Mouse (Mus musculus) neural tube, embryonic 13.5 days (tissue): Measurements from ENCODE around the gene Nek8. TPM values are rescaled to one million over a fixed set of nuclear protein-coding genes. Genes with fewer than 3 reads are reported as not detected.
A peak's percentile ranks its signal among the peaks of the same experiment; 100 is the strongest.

Source experiments
- ATAC-seq: fragments of 200-750 bp; cut with Nextera tagmentation; 2 replicates; pipeline ENCODE4 v1.8.0; 2017; ENCODE audit warnings: low read depth, mild to moderate bottlenecking, moderate TSS enrichment, moderate library complexity
- H3K27ac ChIP-seq: fragments of 300-500 bp; sonication (generic); replicated peaks from 2 replicates; pipeline ENCODE4 v1.5.1; 2015; ENCODE audit warnings: moderate library complexity, mild to moderate bottlenecking, inconsistent platforms
- H3K27me3 ChIP-seq: fragments of 300-500 bp; sonication (generic); 2 replicates; pipeline ENCODE4 v1.6.1; 2015; ENCODE audit warnings: mild to moderate bottlenecking, inconsistent platforms
- H3K36me3 ChIP-seq: fragments of 300-500 bp; sonication (generic); 2 replicates; pipeline ENCODE4 v1.6.1; 2015; ENCODE audit warnings: mild to moderate bottlenecking, inconsistent platforms
- H3K4me1 ChIP-seq: fragments of 300-500 bp; sonication (generic); replicated peaks from 2 replicates; pipeline ENCODE4 v1.6.1; 2015; ENCODE audit warnings: inconsistent platforms
- H3K4me2 ChIP-seq: fragments of 300-500 bp; sonication (generic); 2 replicates; pipeline ENCODE4 v1.6.1; 2015; ENCODE audit warnings: inconsistent platforms, mild to moderate bottlenecking, moderate library complexity
- H3K4me3 ChIP-seq: fragments of 300-500 bp; sonication (generic); 2 replicates; pipeline ENCODE4 v1.5.1; 2015; ENCODE audit warnings: mild to moderate bottlenecking, inconsistent platforms
- H3K9ac ChIP-seq: fragments of 300-500 bp; sonication (generic); 2 replicates; pipeline ENCODE4 v1.6.1; 2015; ENCODE audit warnings: moderate library complexity, mild to moderate bottlenecking, inconsistent platforms
- H3K9me3 ChIP-seq: fragments of 300-500 bp; sonication (generic); 2 replicates; pipeline ENCODE4 v1.6.1; 2016; ENCODE audit warnings: inconsistent platforms
- WGBS: fragments of 180-500 bp; shearing (Covaris S2); methylation state at CpG from one replicate; pipeline ENCODE4 v1.1.7; 2015; 5-methylcytosine and 5-hydroxymethylcytosine counted together
- polyA plus RNA-seq: library from polyadenylated mRNA; unstranded; fragments of >200 nt; fragmentation: Nextera tagmentation; extraction: Ambion mirVana; gene quantifications from 2 replicates; pipeline ENCODE4 v1.2.1, GENCODE M21; 2015

The Nek8 gene
- 8.2 and 8.3 TPM in 2 replicates for polyA plus RNA-seq

DNA sequence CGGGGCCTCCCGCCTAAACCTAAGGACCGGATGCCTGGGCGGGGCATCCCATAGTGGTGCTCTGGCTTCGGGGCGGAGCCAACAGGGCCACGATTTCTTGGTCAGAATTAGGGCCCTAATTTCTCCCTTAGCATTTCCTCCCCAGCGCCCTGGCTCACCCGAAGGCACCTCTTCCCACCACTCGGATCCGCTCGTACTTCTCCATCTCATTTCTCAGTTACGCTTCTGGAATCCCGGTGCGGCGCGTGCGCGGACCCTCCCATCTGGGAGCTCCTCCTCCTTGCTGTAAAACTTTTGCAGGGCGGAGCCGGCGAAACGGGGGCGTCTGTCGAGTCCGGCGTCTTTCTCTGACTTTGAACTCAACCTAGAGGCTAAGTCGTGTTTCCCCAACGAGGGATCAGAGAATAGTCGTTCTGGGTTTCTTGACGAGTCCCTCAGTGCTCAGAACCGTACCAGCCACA, at the start of gene Nek8, which contains the start of gene Tlcd1:
Gene Nek8 (minus strand): TSS at position 274 of the 461 bp plus-strand sequence.
Gene Tlcd1 (plus strand): TSS at position 310 of the 461 bp plus-strand sequence.
- peak within 1 kb of the TSS; percentile 78 for H3K4me2 ChIP-seq
- H3K4me3 ChIP-seq: peak within 1 kb of the TSS; percentile 52
- H3K27ac ChIP-seq: peak within 1 kb of the TSS; percentile 87
- WGBS: under 1% methylated on average over 32 of the region's 32 CpGs
- H3K9me3 ChIP-seq: no peaks in the 10 kb centered on the region
- peaks cover 22% of the 10 kb centered on the region for H3K36me3 ChIP-seq
- no peaks in the 10 kb centered on the region for H3K27me3 ChIP-seq
- H3K9ac ChIP-seq: peak within 1 kb of the TSS; percentile 79
- peaks cover 52% of the 10 kb centered on the region for H3K4me1 ChIP-seq
- peak; percentile 37 for ATAC-seq

DNA sequence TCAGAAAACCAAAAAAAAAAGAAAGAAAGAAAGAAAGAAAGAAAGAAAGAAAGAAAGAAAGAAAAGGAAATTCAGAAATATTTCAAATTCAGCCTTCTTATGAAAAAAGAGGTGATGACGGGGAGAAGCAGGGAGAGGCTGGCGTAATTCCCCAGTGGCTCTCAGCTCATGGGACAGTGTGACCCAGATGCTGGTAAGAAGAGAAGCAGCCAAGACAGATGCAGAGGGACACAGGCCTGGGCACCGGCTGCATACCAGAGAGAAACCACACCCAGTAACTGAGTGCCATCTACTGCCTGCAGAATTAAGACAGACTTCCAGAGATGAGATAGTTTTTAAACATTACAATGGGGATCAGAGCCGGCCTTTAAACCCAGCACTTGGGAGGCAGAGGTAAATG, 47.1 kb upstream of the Nek8 start:
- peaks cover 98% of the 10 kb centered on the region for H3K36me3 ChIP-seq
- 90% methylated on average over 4 of the region's 4 CpGs for WGBS
- no peaks in the 10 kb centered on the region for H3K27me3 ChIP-seq
- no peak for ATAC-seq
- no peak overlapping the region for H3K4me2 ChIP-seq
- no peaks in the 10 kb centered on the region for H3K4me1 ChIP-seq
- H3K9ac ChIP-seq: no peak overlapping the region
- H3K4me3 ChIP-seq: no peak overlapping the region
- H3K27ac ChIP-seq: no peak overlapping the region
- no peaks in the 10 kb centered on the region for H3K9me3 ChIP-seq

DNA sequence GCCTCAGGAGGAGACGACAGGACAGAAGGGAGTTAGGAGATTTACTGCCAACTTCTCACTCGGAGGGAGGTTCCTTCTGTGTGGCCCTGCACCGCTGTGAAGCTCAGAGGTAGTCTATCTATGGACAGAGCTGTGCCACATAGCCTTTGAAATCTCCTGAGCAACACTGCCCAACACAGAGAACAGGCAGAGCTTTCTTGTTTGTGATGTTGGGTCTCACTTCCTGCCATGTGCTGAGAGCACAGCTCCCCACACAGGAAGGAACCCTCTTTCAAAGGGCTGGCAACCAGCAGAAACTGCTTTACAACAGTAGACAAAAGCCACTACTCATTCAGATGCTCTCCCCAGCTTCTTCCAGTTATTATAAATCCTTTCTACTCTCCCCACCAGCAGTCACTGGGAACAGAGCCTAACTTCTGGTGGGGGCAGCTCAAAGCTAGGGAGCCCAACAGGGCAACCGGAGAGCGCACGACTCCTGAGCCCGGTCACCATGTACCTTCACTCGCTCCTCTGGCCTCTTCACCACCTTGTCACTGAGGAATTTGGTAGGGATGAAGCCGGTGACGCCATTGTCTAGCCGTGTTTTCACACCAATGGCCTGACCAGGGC, 39.3 kb upstream of the Nek8 start:
- no peak overlapping the region for H3K4me2 ChIP-seq
- peaks cover 97% of the 10 kb centered on the region for H3K36me3 ChIP-seq
- H3K27ac ChIP-seq: peak overlapping the region; percentile 62
- H3K4me3 ChIP-seq: no peak overlapping the region
- no peaks in the 10 kb centered on the region for H3K27me3 ChIP-seq
- H3K9ac ChIP-seq: no peak overlapping the region
- no peaks in the 10 kb centered on the region for H3K9me3 ChIP-seq
- WGBS: 71% methylated on average over 11 of the region's 11 CpGs
- ATAC-seq: peak; percentile 72
- no peaks in the 10 kb centered on the region for H3K4me1 ChIP-seq

DNA sequence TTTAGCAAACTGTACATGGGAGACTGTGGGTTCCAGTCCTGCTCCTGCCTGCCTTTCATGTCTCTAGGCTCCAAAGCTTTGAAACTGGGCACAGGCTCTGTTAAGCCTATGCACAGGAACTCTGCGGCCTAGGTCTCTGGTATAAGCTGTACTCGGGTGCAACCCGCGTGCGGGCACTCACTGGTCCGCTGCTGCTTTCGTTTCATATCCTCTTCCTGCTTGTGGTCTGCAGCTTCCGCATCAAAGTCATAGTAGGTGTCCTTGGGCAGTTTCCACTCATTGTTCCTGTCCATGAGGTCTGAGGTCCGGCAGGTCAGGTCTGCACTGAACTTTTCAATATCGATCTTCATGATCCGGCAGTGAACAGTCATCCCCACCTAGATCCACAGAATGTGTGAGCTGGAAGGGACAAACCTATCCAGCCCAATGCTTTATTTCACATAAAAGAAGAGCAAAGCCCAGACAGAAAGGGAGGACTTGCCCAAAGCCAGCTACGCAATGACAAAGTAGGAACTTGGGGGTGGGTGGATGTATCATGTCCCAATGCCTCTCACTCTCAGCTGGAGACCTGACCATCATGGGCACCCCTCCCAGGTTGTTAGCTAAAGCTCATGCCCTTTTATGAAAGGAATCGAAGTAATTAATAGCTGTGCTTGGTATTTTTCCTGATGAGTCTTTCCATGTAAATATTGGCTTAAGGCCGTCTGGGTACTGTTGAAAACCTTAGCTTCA, 36.8 kb upstream of the Nek8 start:
- Histone ChIP-seq H3K4me1 (no peaks in the 10 kb centered on the region), H3K9ac (no peak overlapping the region), H3K36me3 (peaks cover 98% of the 10 kb centered on the region), H3K4me2 (no peak overlapping the region), H3K27me3 (no peaks in the 10 kb centered on the region), H3K4me3 (no peak overlapping the region), H3K27ac (no peak overlapping the region), H3K9me3 (no peaks in the 10 kb centered on the region)
- 95% methylated on average over 14 of the region's 14 CpGs for WGBS
- ATAC-seq: no peak

DNA sequence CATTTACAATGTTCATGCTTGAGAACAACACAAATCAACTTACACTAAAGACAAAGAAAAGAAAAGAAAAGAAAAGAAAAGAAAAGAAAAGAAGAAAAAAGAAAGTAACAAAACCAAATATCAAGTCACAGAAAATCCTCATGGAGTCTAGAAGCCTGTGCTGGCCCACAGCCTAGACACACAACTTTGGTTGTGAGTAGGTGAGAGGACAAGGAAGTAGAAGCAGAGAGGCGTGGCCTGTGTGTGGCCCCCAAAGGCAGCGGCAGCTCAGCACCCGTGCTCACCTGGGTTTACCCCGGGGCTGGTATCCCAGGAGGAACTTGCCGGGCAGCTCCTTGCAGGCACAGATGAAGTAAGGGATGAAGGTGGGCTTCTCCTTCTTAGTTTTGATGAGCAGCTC, 35.0 kb upstream of the Nek8 start:
- Histone ChIP-seq H3K4me3 (no peak overlapping the region), H3K4me2 (no peak overlapping the region), H3K9ac (no peak overlapping the region), H3K27ac (no peak overlapping the region), H3K9me3 (no peaks in the 10 kb centered on the region), H3K4me1 (peaks cover 6% of the 10 kb centered on the region; the same call in 1 of the 2 replicates), H3K27me3 (no peaks in the 10 kb centered on the region), H3K36me3 (peaks cover 98% of the 10 kb centered on the region)
- ATAC-seq: no peak
- 92% methylated on average over 5 of the region's 5 CpGs for WGBS

DNA sequence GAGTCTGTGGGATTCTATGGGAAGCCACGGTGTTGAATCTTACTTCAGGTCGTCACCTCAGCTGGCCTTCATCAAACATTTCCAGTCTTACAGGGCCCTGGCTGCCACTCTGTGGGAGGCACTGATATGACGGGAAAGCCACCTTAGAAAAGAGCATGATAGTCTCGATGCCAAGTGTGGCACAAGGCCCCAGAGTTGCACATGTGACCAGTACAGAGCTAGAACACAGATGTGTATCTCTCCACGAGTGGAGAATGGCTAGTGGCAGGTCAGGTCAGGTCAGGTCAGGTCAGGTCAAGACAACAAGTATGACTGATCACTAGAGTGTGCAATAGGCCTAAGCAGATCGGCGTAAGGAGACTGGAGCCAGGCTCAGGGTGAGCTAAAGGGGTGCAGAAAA, 34.1 kb upstream of the Nek8 start:
- no peak for ATAC-seq
- H3K27me3 ChIP-seq: no peaks in the 10 kb centered on the region
- no peak overlapping the region for H3K9ac ChIP-seq
- 70% methylated on average over 7 of the region's 7 CpGs for WGBS
- H3K4me2 ChIP-seq: no peak overlapping the region
- no peaks in the 10 kb centered on the region for H3K9me3 ChIP-seq
- H3K4me3 ChIP-seq: no peak overlapping the region
- H3K36me3 ChIP-seq: peaks cover 94% of the 10 kb centered on the region
- peaks cover 15% of the 10 kb centered on the region for H3K4me1 ChIP-seq
- no peak overlapping the region for H3K27ac ChIP-seq

DNA sequence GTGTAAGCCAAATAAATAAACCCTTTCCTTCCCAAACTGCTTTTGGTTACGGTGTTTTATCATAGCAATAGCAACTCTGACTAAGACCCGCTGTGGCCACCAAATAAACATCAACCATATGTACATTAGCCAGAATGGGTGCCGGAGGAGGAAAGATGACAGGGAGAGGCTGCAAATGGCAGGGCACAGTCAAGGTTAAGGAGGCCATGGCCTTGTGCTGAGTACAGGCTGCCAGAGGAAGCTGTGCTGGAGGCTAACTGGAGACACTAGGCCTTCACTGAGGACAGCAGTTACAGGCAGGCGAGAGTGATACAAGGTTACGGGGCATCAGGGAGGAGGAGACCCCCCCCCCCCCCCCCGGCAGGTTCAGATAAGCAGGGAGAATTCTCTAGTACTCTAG, 33.4 kb upstream of the Nek8 start:
- Histone ChIP-seq H3K36me3 (peaks cover 88% of the 10 kb centered on the region), H3K27ac (no peak overlapping the region), H3K4me1 (peaks cover 22% of the 10 kb centered on the region), H3K9ac (no peak overlapping the region), H3K4me2 (no peak overlapping the region), H3K9me3 (no peaks in the 10 kb centered on the region), H3K4me3 (no peak overlapping the region), H3K27me3 (no peaks in the 10 kb centered on the region)
- WGBS: 89% methylated on average over 6 of the region's 6 CpGs
- ATAC-seq: no peak

DNA sequence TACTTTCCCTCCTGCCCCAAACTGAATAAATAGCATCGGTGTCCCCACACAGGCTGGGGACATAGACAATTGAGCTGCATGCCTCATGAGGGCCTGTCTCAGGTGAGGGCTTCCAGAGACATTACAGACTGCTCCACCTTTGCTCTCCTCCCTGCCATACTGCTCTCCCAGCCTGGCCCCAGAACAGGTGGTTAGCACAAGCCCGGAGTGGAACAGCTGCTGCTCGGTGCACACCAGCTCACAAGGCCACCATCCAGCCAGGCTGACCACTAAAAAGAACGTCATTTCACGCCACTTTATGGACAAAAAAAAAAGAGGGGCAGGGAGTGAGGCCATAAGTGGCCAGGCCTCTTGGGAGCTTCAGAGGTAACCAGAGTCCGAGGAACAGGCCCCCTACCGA, 30.7 kb upstream of the Nek8 start:
- peaks cover 70% of the 10 kb centered on the region for H3K36me3 ChIP-seq
- peaks cover 33% of the 10 kb centered on the region for H3K4me1 ChIP-seq
- no peak for ATAC-seq
- WGBS: 47% methylated on average over 7 of the region's 7 CpGs
- H3K9me3 ChIP-seq: no peaks in the 10 kb centered on the region
- no peak overlapping the region for H3K4me2 ChIP-seq
- no peak overlapping the region for H3K4me3 ChIP-seq
- peak overlapping the region; percentile 43; the same call in 1 of the 2 replicates for H3K9ac ChIP-seq
- peak overlapping the region; percentile 91 for H3K27ac ChIP-seq
- no peaks in the 10 kb centered on the region for H3K27me3 ChIP-seq

DNA sequence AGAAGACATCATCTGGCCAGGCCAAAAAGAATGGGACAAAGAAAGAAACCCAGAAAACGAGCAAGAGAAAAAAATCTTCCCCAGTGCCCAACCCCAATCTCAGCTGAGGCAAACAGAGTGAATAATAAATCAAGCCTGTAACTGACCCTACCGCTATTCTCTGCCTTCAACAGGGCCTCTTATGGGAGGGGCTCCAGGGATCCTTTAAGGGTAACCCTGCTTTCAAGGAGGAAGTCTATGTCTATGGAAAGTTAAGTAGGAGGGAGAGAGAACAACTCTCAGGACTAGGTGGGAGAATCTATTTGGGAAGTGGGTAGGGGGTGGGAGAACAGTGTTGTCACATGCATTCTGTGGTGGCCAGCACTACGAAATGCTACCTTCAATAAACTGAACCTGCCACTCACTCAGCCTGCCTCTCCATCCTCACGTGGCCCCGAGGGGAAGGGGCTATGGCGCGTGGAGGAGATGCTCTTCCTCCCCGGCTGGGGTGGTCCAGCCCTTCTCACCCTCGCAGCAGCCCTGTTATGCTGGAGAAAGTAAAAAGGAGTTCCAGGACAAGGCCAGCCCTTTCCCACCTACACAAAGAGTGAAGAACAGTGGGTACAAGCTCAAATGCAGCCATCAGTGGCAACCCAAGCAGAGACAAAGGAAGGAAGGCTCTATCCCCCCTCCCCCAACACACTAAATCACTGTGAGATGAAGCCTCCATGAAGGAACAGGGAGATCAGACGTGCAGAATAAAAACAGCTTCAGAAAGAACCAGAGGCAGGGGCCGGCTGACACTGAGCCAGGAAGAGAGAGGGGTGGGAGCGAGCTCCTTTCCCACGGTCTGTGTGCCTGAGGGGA, 29.1 kb upstream of the Nek8 start:
- Histone ChIP-seq H3K27me3 (no peaks in the 10 kb centered on the region), H3K4me1 (peaks cover 33% of the 10 kb centered on the region), H3K4me3 (no peak overlapping the region), H3K36me3 (peaks cover 54% of the 10 kb centered on the region), H3K27ac (peak overlapping the region; percentile 91), H3K9me3 (no peaks in the 10 kb centered on the region), H3K4me2 (no peak overlapping the region), H3K9ac (peak overlapping the region; percentile 43)
- 15% methylated on average over 13 of the region's 13 CpGs for WGBS
- peak; percentile 58 for ATAC-seq

DNA sequence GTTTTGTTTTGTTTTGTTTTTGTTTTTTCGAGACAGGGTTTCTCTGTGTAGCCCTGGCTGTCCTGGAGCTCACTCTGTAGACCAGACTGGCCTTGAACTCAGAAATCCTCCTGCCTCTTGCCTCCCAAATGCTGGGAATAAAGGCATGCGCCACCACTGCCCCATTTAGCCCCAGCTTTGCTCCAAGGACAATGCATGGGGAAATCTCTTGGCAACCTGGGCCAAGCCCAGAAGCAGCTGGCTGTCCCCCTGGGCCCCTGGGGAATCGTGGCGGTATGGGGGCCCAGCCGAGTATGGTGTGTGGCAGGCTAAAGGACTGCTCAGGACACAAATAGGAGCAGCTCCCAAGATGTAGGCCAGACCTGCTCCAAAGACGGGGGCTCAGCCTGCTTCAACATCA, 27.8 kb upstream of the Nek8 start:
- Histone ChIP-seq H3K4me1 (peaks cover 33% of the 10 kb centered on the region), H3K4me2 (no peak overlapping the region), H3K9ac (no peak overlapping the region), H3K4me3 (no peak overlapping the region), H3K27me3 (no peaks in the 10 kb centered on the region), H3K9me3 (no peaks in the 10 kb centered on the region), H3K27ac (peak overlapping the region; percentile 91), H3K36me3 (peaks cover 41% of the 10 kb centered on the region)
- no peak for ATAC-seq
- WGBS: 50% methylated on average over 6 of the region's 6 CpGs

DNA sequence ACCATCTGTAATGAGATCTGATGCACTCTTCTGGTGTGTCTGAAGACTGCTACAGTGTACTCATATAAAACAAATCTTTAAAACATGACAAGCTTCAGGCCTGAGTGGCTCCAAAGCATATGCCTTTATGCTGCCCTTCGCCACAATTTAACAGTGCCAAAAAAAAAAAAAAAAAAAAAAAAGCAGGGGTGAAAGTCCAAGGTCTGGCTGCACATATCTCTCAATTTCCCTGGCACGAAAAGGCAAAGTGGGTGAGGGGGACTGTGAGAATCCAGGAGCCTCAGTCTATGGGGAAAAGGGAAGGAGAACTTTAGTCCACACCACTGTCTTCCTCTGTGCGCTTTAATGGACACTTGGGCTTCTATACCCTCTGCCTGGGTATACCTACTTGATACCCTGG, 25.9 kb upstream of the Nek8 start:
- Histone ChIP-seq H3K36me3 (peaks cover 22% of the 10 kb centered on the region), H3K4me1 (peaks cover 32% of the 10 kb centered on the region), H3K27me3 (no peaks in the 10 kb centered on the region), H3K4me2 (no peak overlapping the region), H3K4me3 (no peak overlapping the region), H3K27ac (no peak overlapping the region), H3K9ac (no peak overlapping the region), H3K9me3 (no peaks in the 10 kb centered on the region)
- 95% methylated on average over 3 of the region's 3 CpGs for WGBS
- no peak for ATAC-seq
